Mouse (Mus musculus): Measurements from ENCODE around the gene Spry1. TPM values are rescaled to one million over a fixed set of nuclear protein-coding genes. Genes with fewer than 3 reads are reported as not detected.

The Spry1 gene
- total and polyA plus RNA-seq, 2 experiments from 2014 or later: 5.5 to 40.6 TPM

- peaks cover 5% of the 10 kb centered on the region; the same call in 1 of the 2 replicates for H3K4me1 ChIP-seq (ENCODE audit: insufficient read depth, low read length)
- DNase-seq (ENCODE audit: low spot score): peak; percentile 29
- H3K27me3 ChIP-seq (ENCODE audit: insufficient read depth, low read length): no peaks in the 10 kb centered on the region
- no peak for ATAC-seq
- H3K4me2 ChIP-seq (ENCODE audit: low read depth, low read length): peak overlapping the region; percentile 57
- 10% methylated on average over 16 of the region's 16 CpGs for WGBS
- no peaks in the 10 kb centered on the region for H3K36me3 ChIP-seq (ENCODE audit: insufficient read depth, low read length)
- H3K9me3 ChIP-seq (ENCODE audit: low read length): no peaks in the 10 kb centered on the region
- no peak overlapping the region for H3K27ac ChIP-seq
- no peak for TF ChIP-seq CTCF (IDR thresholded peaks at IDR 0.05; ENCODE audit: low read depth)
- H3K9ac ChIP-seq (replicated peaks; ENCODE audit: low read length): 0 out of 2 replicates have a peak overlapping the region, but pooled peaks have one; percentile 28
- H3K4me3 ChIP-seq (ENCODE audit: low read length): peak overlapping the region; percentile 27
Observed at GRCm38 (mm10) chr3:37653935-37654729, 14.4 kb downstream of the Spry1 start.

DNA sequence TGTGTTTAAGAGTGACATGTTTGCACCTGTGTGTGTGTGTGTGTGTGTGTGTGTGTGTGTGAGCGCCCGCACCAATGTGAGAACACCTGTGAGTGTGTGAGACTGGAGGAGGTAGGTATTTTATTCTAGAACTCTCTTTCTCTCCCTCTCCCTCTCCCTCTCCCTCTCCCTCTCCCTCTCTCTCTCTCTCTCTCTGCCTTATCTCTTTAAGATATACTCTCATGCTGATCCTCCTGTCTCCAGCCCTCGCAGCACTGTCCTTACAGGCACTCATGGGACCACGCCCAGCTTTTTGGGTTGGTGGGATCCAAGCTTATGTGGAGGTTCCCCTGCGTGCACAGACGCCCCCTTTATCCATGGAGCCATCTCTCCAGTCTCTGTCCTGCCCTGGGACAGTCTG is 15.0 kb downstream of the Spry1 start:
- DNase-seq (ENCODE audit: low spot score) (no peak), ATAC-seq (no peak)
- H3K27me3 ChIP-seq (ENCODE audit: insufficient read depth, low read length): no peaks in the 10 kb centered on the region
- H3K4me2 ChIP-seq (ENCODE audit: low read depth, low read length): peak overlapping the region; percentile 57
- no peak overlapping the region for H3K4me3 ChIP-seq (ENCODE audit: low read length)
- H3K27ac ChIP-seq: no peak overlapping the region
- no peak for TF ChIP-seq CTCF (IDR thresholded peaks at IDR 0.05; ENCODE audit: low read depth)
- H3K9ac ChIP-seq (replicated peaks; ENCODE audit: low read length): no peak overlapping the region
- peaks cover 5% of the 10 kb centered on the region; the same call in 1 of the 2 replicates for H3K4me1 ChIP-seq (ENCODE audit: insufficient read depth, low read length)
- no peaks in the 10 kb centered on the region for H3K9me3 ChIP-seq (ENCODE audit: low read length)
- WGBS: 73% methylated on average over 6 of the region's 6 CpGs
- H3K36me3 ChIP-seq (ENCODE audit: insufficient read depth, low read length): no peaks in the 10 kb centered on the region

DNA sequence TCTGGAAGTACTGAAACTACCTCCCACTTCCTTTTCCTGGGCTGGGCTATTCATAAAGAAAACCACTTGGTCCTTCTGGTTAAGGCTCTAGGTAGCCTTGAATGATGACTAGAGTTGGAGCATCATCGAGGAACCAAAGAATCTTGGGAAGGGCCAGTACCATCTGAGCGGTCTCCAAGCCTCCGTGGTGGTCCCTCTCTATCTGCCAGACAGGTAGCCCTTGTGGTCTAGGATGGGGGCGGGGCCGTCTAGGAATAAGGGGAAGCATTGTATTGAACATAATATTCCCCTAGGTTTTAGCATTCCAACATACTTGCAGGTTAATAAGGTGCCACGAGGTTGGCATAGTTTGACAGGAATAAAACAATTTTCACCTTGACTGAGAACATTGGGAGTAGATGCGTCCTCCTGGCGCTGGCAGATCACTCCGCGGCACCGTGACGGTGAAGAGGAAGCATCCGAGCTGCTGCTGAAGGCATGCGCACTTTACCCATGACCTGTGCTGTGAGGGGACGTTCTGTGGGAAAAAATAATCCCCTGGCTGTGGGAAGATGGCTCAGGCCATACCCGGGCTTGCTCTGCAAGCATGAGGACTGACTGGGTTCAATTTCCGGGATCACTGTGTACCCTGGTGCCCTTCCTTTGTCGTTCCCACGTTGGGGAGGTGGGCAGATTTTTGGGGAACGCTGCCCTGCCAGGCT is 16.3 kb downstream of the Spry1 start:
- Histone ChIP-seq H3K4me3 (ENCODE audit: low read length) (no peak overlapping the region), H3K9me3 (ENCODE audit: low read length) (no peaks in the 10 kb centered on the region), H3K36me3 (ENCODE audit: insufficient read depth, low read length) (no peaks in the 10 kb centered on the region), H3K27me3 (ENCODE audit: insufficient read depth, low read length) (no peaks in the 10 kb centered on the region), H3K4me2 (ENCODE audit: low read depth, low read length) (peak overlapping the region; percentile 39), H3K27ac (no peak overlapping the region), H3K4me1 (ENCODE audit: insufficient read depth, low read length) (peaks cover 5% of the 10 kb centered on the region; the same call in 1 of the 2 replicates), H3K9ac (replicated peaks; ENCODE audit: low read length) (0 out of 2 replicates have a peak overlapping the region, but pooled peaks have one; percentile 6)
- DNase-seq (ENCODE audit: low spot score) (peak; percentile 64), ATAC-seq (peak; percentile 55)
- WGBS: 35% methylated on average over 20 of the region's 20 CpGs
- no peak for TF ChIP-seq CTCF (IDR thresholded peaks at IDR 0.05; ENCODE audit: low read depth)

DNA sequence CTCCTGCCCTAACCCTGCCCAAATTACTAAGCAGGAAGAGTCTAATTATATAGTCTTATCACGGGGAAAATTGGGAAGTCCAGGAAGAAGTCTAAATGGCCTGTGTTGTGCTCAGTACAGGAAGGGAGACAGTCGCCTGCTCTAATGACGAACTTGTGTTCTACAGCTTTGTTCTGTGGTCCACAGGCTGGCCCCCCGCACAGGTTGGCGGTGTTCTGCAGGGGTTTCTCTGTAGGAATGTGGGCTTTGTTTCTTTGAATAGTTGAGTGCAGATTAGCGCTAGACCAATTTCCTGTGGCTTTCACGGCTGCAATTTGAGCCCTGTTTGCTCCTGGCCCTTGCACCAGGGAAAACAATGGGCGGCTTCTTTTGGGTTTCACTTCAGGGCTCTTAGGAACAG is 17.3 kb downstream of the Spry1 start:
- Histone ChIP-seq H3K4me2 (ENCODE audit: low read depth, low read length) (peak overlapping the region; percentile 14; the same call in 1 of the 2 replicates), H3K9me3 (ENCODE audit: low read length) (no peaks in the 10 kb centered on the region), H3K36me3 (ENCODE audit: insufficient read depth, low read length) (no peaks in the 10 kb centered on the region), H3K4me3 (ENCODE audit: low read length) (no peak overlapping the region), H3K27ac (no peak overlapping the region), H3K9ac (replicated peaks; ENCODE audit: low read length) (no peak overlapping the region), H3K27me3 (ENCODE audit: insufficient read depth, low read length) (no peaks in the 10 kb centered on the region), H3K4me1 (ENCODE audit: insufficient read depth, low read length) (peaks cover 5% of the 10 kb centered on the region; the same call in 1 of the 2 replicates)
- ATAC-seq (0 out of 2 replicates have a peak, but pooled peaks have one; percentile 13), DNase-seq (ENCODE audit: low spot score) (peak; percentile 7)
- WGBS: 11% methylated on average over 8 of the region's 8 CpGs
- TF ChIP-seq CTCF (IDR thresholded peaks at IDR 0.05; ENCODE audit: low read depth): no peak

- H3K4me3 ChIP-seq (ENCODE audit: low read length): no peak overlapping the region
- H3K4me1 ChIP-seq (ENCODE audit: insufficient read depth, low read length): peaks cover 5% of the 10 kb centered on the region; the same call in 1 of the 2 replicates
- 74% methylated on average over 5 of the region's 5 CpGs for WGBS
- no peak overlapping the region for H3K4me2 ChIP-seq (ENCODE audit: low read depth, low read length)
- H3K36me3 ChIP-seq (ENCODE audit: insufficient read depth, low read length): no peaks in the 10 kb centered on the region
- H3K9ac ChIP-seq (replicated peaks; ENCODE audit: low read length): no peak overlapping the region
- TF ChIP-seq CTCF (IDR thresholded peaks at IDR 0.05; ENCODE audit: low read depth): no peak
- ATAC-seq: no peak
- no peak for DNase-seq (ENCODE audit: low spot score)
- no peak overlapping the region for H3K27ac ChIP-seq
- H3K27me3 ChIP-seq (ENCODE audit: insufficient read depth, low read length): no peaks in the 10 kb centered on the region
- no peaks in the 10 kb centered on the region for H3K9me3 ChIP-seq (ENCODE audit: low read length)
Observed at GRCm38 (mm10) chr3:37658155-37658554, 18.4 kb downstream of the Spry1 start.

DNA sequence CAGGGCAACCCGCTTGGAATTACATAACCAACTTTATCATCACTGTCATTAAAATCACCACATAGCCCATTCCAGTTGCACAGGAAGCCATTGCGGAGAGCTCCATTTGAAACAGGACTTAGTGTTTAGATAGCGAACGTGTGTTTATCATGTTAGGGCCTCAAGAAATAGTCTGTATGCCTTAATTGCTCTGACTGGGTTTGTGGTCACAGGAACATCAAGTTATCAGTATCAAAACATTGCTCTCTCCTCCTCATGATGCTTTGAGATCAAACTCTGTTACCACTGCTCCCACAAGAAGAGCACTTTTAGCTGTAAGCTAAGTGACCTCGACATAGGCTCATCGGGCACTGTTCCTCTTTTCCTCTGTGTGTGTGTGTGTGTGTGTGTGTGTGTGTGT is 19.9 kb downstream of the Spry1 start:
- no peak for TF ChIP-seq CTCF (IDR thresholded peaks at IDR 0.05; ENCODE audit: low read depth)
- H3K27me3 ChIP-seq (ENCODE audit: insufficient read depth, low read length): no peaks in the 10 kb centered on the region
- 84% methylated on average over 6 of the region's 6 CpGs for WGBS
- no peak overlapping the region for H3K27ac ChIP-seq
- H3K4me1 ChIP-seq (ENCODE audit: insufficient read depth, low read length): no peaks in the 10 kb centered on the region
- no peak overlapping the region for H3K9ac ChIP-seq (replicated peaks; ENCODE audit: low read length)
- no peak for DNase-seq (ENCODE audit: low spot score)
- H3K4me3 ChIP-seq (ENCODE audit: low read length): no peak overlapping the region
- H3K4me2 ChIP-seq (ENCODE audit: low read depth, low read length): no peak overlapping the region
- ATAC-seq: no peak
- H3K36me3 ChIP-seq (ENCODE audit: insufficient read depth, low read length): no peaks in the 10 kb centered on the region
- H3K9me3 ChIP-seq (ENCODE audit: low read length): no peaks in the 10 kb centered on the region
